Mouse (Mus musculus): ENCODE measurements at regions not wholly inside any gene's neighbourhood (a gene's known extent, or its start where the extent isn't known, plus 50 kb on each side); places are given as distances from the start of the nearest gene placed in this dataset.

GRCm38 (mm10) chr15:6030396-6030795 lies 269.2 kb upstream of the Dab2 start:
- no peak for TF ChIP-seq HCFC1 (IDR thresholded peaks at IDR 0.05; ENCODE audit: low read depth, low read length)
- TF ChIP-seq TBP (IDR thresholded peaks at IDR 0.05; ENCODE audit: low read depth, low read length) = no peak
- no peak for TF ChIP-seq RCOR1 (IDR thresholded peaks at IDR 0.05; ENCODE audit: low read depth, low read length)
- no peak for TF ChIP-seq MAFK (IDR thresholded peaks at IDR 0.05; ENCODE audit: borderline replicate concordance, low read depth, low read length)
- TF ChIP-seq CTCF (IDR thresholded peaks at IDR 0.05 in 2 of 3, conservative IDR thresholded peaks at IDR 0.05 in 1 of 3; ENCODE audit: control insufficient read depth in 1 of 3, insufficient read depth in 1 of 3, low read depth in 2 of 3, low read length in 3 of 3, poor library complexity in 1 of 3, severe bottlenecking in 1 of 3) = no peak
- no peak for TF ChIP-seq POLR2A (IDR thresholded peaks at IDR 0.05; ENCODE audit: control insufficient read depth in 1 of 2, insufficient read depth in 1 of 2, low read depth in 1 of 2, low read length in 2 of 2, poor library complexity in 1 of 2)
- TF ChIP-seq KAT2A (conservative IDR thresholded peaks at IDR 0.05; ENCODE audit: low read depth, low read length) = no peak
- no peak for TF ChIP-seq ZNF384 (IDR thresholded peaks at IDR 0.05; ENCODE audit: low read depth, low read length)
- TF ChIP-seq E2F4 (IDR thresholded peaks at IDR 0.05; ENCODE audit: borderline replicate concordance, low read depth, low read length) = no peak
- TF ChIP-seq RAD21 (IDR thresholded peaks at IDR 0.05; ENCODE audit: low read depth, low read length) = no peak

All from MEL (cell line).